Mouse (Mus musculus) kidney, adult 8-10 months (tissue): Measurements from ENCODE around the gene Izumo4.

ENCODE experiments used
- DNase-seq, 2 experiments: peaks; one replicate each; pipeline ENCODE4 v3.0.0; 2022

Gene Izumo4

GRCm38 (mm10) chr10:80736731-80737130, 34.7 kb downstream of the Izumo4 start:
- no peak for DNase-seq

GRCm38 (mm10) chr10:80738657-80739056, 36.7 kb downstream of the Izumo4 start:
- DNase-seq, result no peak

- DNase-seq, result peak in 1 of 2 experiments; percentile 29
Measured at GRCm38 (mm10) chr10:80741146-80741545, 39.2 kb downstream of the Izumo4 start.

GRCm38 (mm10) chr10:80741634-80742179, 39.7 kb downstream of the Izumo4 start:
- peak in 1 of 2 experiments; percentile 18 for DNase-seq

- peak; percentile 99 to 100 for DNase-seq
Measured at GRCm38 (mm10) chr10:80742180-80742978, 40.4 kb downstream of the Izumo4 start, which contains the start of gene Ap3d1. Gene Ap3d1, minus strand, starts transcription at chr10:80742264.

GRCm38 (mm10) chr10:80744262-80744661, 42.3 kb downstream of the Izumo4 start:
- DNase-seq, result peak; percentile 61 to 76

- peak; percentile 64 to 66 for DNase-seq
Measured at GRCm38 (mm10) chr10:80747410-80747809, 45.4 kb downstream of the Izumo4 start.

- peak; percentile 46 to 63 for DNase-seq
Measured at GRCm38 (mm10) chr10:80748609-80749008, 46.6 kb downstream of the Izumo4 start.

GRCm38 (mm10) chr10:80751188-80751832, 49.3 kb downstream of the Izumo4 start:
- DNase-seq, result peak; percentile 61 to 64

GRCm38 (mm10) chr10:80752079-80752625, 50.2 kb downstream of the Izumo4 start:
- peak; percentile 73 to 78 for DNase-seq

- DNase-seq, result peak; percentile 97 to 98
Measured at GRCm38 (mm10) chr10:80754594-80755290, 52.8 kb downstream of the Izumo4 start, which contains the start of gene Dot1l. Gene Dot1l, plus strand, starts transcription at chr10:80755206.
